Mouse (Mus musculus) large intestine, adult 2 months (tissue): Measurements from ENCODE around the gene Tmem139. TPM values are rescaled to one million over a fixed set of nuclear protein-coding genes. Genes with fewer than 3 reads are reported as not detected.

Experiments
- DNase-seq: peaks from one replicate; pipeline ENCODE4 v3.0.0-alpha.2; 2012; ENCODE audit warnings: low read depth, low spot score
- WGBS: fragments of 180-500 bp; shearing (Covaris S2); methylation state at CpG from one replicate; pipeline ENCODE4 v1.1.7; 2018; 5-methylcytosine and 5-hydroxymethylcytosine counted together
- polyA plus RNA-seq: library from polyadenylated mRNA; depleted of rRNA; stranded (reverse); fragments of >200 nt; gene quantifications from 2 replicates; pipeline ENCODE4 v1.2.3, GENCODE M21; 2012; rRNA removed

Tmem139 gene
- polyA plus RNA-seq, 1 experiment = 20.6 TPM

DNA sequence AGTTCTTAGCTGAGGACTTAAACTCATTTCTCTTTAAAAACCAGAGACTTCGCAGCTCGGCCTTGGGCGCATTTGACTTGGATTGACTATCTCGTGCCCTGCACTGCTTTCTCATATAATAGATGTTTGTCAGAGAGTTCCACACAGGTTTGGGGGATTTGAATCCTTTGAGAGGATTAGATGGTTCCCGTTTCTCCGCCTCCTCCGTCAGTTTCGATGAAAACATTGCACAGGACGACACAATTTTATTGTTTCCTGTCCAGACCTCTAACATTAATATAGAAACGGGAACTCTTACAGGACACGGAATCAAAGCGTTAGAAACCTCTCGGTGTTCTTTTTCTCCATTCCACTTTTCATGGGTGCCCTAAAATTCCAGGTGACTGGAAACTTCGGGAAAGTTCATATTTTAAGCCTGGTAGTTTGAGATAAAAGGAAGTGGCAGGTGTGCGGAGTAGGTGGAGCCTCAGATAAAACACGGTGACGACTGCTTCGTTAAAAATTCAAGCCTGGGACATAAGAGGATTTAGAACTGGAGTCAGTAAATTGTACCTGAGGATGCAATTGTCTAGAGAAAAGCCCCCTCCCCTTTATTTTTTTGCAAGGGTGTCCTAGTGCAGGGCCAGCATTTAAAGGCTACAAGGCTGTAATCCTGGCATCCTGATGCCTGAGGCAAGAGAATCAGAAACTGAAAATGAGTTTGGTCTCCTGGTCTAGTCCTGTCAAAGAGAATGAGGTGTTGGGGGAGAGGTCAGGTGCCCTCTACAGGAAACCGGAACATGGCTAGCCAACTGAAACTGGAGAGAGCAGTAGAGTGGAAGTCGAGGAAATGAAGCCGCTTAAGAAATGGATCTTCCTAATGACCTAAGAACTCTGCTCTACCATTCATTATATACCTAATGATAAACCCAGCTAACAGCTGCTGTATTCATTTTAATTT is 3.9 kb downstream of the Tmem139 start:
- DNase-seq = no peak
- under 1% methylated on average over 21 of the region's 21 CpGs for WGBS

DNA sequence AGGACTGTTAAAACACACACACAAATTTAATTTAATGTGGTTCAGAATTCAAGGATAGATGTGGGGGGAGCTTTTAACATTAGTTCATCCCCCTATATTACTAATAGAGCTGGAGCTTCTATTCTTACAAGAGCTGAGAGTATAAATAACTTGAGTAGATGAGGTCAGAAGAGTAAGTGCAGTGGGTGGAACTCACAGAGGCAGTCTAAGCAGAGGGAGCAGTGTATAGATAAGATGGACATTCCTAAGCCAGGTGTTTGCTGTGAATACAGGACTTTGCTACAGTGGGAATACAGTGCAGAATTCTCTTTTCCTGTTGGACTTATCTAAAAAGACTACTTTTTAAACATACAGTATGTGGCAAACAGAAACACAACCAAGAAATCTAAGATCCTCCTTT is 9.0 kb downstream of the Tmem139 start:
- DNase-seq = no peak

DNA sequence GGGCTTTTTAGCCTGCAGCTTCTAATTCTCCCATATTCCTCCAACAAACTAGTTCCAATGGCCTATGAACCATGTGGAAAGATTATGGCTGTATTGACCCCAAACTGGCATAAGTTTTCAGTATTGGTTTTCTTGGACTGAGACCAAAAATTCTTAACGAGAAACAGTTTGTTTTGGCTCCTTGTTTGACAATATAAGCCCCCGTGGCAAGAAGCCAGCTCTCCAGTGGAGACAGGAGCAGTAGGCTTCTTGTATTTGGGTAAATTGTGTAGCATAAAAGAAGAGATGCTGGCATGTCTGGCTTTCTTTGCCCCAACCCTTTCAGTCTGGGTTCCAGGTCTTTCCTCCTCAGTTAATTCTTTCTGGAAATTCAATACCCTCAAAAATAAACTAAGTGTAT is 14.4 kb downstream of the Tmem139 start:
- no peak for DNase-seq
- 30% methylated on average over 2 of the region's 2 CpGs for WGBS

DNA sequence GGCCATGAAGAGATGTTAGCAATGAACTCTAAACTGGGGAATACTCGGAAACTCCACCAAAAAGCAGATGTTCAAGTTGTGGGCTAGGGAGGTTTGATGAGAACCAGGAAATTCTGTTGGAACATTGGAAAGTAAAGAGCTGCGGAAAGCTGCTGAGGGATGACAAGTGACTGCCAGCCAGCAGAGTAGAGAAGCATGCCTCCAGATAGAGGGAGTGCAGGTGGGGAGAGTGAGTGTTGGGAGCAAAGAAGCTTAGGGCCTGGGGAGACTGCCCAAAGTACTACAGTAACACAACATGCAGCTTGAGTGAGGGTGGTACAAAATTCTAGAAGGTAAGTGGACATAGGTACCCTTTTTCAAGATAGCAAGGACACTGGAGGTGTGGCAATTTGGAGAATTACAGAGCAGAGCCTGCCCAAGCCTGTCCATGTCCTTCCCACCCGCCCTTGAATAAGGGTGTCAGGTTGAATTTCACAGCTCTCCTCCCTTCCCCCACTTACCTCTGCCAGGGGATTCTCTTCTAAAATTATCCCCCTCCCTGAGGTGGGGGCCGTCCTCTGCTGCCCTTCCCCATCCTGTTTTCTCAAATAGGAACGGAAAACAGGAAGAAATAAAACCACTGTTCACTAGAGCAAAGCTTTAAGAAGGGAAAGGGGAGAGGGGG is 21.2 kb downstream of the Tmem139 start:
- no peak for DNase-seq
- 71% methylated on average over 5 of the region's 5 CpGs for WGBS

DNA sequence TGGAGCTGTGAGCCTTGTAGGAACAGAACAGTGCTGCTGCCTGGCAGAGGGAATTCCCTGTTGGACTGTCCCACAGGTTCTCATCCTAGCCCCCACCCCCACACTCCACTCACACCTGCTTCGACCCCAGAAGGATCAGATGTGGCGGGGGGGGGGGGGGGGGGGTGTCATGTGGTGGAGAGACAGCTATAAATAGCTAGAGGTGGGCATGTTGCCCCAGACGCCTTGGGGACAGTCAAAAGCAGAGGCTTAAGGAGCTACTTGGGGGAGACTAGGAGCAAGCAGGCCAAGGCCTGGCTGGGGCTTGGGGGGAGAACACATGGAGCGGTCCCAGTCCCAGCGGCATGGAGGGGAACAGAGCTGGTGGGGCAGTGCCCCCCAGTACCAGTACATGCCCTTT is 24.7 kb downstream of the Tmem139 start, which contains the start of gene Clcn1:
Gene Clcn1, plus strand, starts transcription at position 238 of the 400 bp plus-strand sequence.
- no peak for DNase-seq
- WGBS = 78% methylated on average over 5 of the region's 5 CpGs

DNA sequence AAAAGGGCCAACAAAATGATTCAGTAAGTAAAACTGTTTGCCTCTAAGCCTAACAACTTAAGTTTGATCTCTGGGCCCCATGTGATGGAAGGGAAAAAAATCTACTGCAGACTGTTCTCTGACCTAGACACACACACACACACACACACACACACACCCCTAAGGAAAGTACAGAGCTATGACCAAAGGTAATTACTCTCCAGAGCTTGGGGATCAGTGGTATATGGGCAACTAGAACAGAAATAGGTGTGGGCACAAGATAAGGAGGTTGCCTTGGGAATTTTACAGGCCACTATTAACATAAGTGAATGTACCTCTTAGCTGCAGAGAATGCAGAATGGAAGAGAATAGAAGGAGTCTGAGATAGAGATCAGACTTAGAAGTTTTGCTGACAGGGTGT is 25.8 kb downstream of the Tmem139 start:
- DNase-seq = no peak

DNA sequence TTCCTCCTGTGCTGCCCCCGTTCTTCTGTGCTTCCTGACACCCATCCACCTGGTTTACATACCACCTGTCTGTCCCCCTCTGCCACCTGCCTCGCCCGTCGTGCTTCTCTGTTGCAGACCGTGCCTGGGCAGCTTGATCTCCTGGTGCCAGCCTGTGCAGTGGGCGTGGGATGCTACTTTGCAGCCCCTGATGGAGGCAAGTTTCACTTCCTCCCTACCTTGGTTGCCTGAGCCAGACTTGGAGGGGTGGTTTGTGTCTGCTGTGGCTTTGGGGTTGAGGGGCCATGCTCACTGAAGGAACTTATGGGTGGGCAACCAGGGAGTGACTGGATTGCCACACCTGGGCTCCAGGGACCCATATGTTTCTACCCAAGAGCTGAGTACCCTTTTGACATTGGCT is 31.6 kb downstream of the Tmem139 start:
- DNase-seq = no peak
- WGBS = 42% methylated on average over 6 of the region's 6 CpGs

DNA sequence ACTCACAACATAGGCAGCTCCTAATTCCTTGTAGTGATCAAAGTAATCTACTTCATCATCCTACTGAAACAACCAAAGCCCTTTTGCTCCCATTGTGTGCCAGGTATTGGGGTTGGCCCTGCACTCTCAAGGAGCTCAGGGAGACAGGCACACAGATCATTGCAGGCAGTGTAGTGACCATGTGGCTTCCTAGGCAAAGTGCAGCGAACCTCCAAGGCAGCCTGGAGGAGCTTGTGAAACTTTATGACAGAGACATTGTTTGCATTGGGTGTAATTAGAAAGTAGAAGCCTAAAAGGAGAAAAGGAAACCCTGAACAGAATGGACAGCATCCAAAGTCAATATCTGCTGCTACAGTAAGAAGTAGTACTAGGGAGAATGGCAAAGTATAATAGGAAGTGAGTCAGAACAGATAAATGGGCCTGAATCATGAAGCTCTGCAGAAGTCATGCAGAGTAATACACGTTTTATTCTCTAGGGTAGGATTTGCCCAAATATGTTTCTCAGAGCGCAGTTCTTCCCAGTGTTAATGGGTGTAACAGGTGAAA is 33.9 kb downstream of the Tmem139 start:
- DNase-seq = peak; percentile 91
- 21% methylated on average over 3 of the region's 3 CpGs for WGBS

DNA sequence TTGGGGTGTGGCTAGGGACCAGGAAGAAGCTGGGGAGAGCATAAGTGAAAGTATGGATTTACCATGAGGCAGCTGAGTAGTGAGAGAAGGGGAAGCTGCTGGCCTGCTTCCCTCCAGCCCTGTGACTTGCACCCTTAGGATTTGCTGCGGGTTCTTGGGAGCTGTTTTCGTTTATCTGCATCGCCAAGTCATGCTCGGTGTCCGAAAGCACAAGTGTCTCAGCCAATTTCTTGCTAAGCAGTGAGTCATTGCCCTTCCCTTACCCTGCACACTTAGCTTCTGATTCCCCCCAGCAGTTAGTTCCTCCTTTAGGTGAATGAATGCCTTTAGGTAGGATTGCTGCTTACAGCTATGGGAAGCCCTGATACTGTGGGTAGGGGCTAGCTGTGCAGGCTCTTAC is 37.6 kb downstream of the Tmem139 start:
- WGBS = 24% methylated on average over 5 of the region's 5 CpGs
- DNase-seq = no peak

DNA sequence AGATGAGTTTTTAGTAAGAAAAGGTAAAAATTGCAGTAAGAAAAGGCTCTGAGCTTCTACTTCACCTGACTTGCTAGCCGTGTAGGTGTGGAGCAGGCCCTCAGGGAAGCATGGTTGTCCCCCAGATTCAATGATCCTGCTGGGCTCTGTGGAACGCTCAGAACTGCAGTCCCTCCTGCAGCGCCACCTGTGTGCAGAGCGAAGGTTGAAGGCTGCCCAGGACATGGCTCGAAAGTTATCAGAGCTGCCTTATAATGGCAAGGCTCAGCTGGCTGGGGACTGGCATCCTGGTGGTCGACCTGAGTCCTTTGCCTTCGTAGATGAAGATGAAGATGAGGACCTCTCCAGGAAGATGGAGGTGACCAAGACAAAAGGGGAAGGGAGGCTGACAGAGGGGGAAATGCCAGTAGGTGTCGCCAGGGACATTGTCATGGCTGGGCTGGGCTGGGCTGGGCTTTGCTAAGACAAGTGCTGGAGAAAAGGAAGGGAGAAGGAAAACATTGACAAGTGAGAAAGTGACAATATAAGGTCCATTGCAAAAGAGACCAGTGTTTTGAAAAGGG is 48.1 kb downstream of the Tmem139 start:
- no peak for DNase-seq
- WGBS = 52% methylated on average over 8 of the region's 8 CpGs

DNA sequence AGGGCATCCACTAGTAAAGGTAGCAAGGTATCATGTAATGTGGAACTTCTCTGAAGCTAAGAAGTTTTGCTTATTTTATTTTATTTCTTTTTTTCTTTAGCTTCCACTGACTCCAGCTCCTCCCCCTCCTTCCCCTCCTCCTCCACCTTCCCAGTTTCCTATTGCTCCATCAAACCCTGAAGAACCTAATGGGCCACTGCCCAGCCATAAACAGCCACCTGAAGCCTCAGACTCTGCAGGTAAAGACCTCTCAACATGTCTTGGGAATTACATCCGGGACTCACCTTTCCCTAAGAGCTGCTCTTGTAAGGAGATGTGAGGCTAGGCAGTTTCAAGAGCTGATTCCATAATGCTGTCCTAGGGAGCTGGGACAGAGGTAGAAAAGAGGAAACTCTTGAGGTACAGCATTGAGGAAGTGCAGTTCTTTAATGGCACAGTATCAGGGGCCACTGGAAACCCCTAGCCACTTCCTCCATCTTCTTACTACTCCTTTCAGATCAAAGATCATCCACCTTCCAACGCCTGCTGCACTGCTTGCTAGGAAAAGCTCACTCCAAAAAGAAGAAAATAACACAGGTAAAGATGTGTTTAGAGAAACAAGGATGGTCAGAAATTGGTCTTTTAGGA is 48.8 kb downstream of the Tmem139 start:
- no peak for DNase-seq
- WGBS = 49% methylated on average over 2 of the region's 2 CpGs

Other genes starting within 250 kb of the Tmem139 start
- not detected in 2 replicates for gene Sva, start 223.6 kb upstream of the Tmem139 start, polyA plus RNA-seq
- not detected in 2 replicates for gene Tas2r139, start 121.0 kb upstream of the Tmem139 start, polyA plus RNA-seq
- not detected in 2 replicates for gene Tas2r144, start 46.6 kb upstream of the Tmem139 start, polyA plus RNA-seq
- 20.4 and 36.1 TPM in 2 replicates for gene Gstk1, start 16.0 kb upstream of the Tmem139 start, polyA plus RNA-seq
- 26.2 and 47.8 TPM in 2 replicates for gene Casp2, start 3.0 kb downstream of the Tmem139 start, polyA plus RNA-seq
- 0.31 and 0.51 TPM in 2 replicates for gene Clcn1, start 24.7 kb downstream of the Tmem139 start, polyA plus RNA-seq
- 0.18 and 0.27 TPM in 2 replicates for gene Fam131b, start 62.7 kb downstream of the Tmem139 start, polyA plus RNA-seq
- 109 and 128 TPM in 2 replicates for gene Zyx, start 87.7 kb downstream of the Tmem139 start, polyA plus RNA-seq
- gene Epha1, start 111.3 kb downstream of the Tmem139 start, polyA plus RNA-seq = 26.0 and 55.4 TPM in 2 replicates
- gene Tas2r143, start 138.3 kb downstream of the Tmem139 start, polyA plus RNA-seq = 0.10 TPM in 1 of 2 replicates, not detected in the other
- not detected in 2 replicates for gene Tas2r135, start 143.5 kb downstream of the Tmem139 start, polyA plus RNA-seq
- not detected in 2 replicates for gene Tas2r126, start 172.6 kb downstream of the Tmem139 start, polyA plus RNA-seq
- not detected in 2 replicates for gene Olfr458, start 203.2 kb downstream of the Tmem139 start, polyA plus RNA-seq
- gene Olfr457, start 214.4 kb downstream of the Tmem139 start, polyA plus RNA-seq = not detected in 2 replicates
- not detected in 2 replicates for gene Olfr456, start 225.2 kb downstream of the Tmem139 start, polyA plus RNA-seq